Mouse (Mus musculus) telencephalon, adult 2 months (tissue): Measurements from ENCODE around the gene Serpinb6a.
"Not testable (repeated sequence)": the region's sequence is repeated elsewhere in the genome, so short reads cannot be mapped to it uniquely, and the experiment has no call there.

Experiments used
- DNase-seq: peaks from one replicate; pipeline ENCODE4 v3.0.0-alpha.2; 2011; ENCODE audit warnings: low read depth, low spot score

Serpinb6a gene

GRCm38 (mm10) chr13:33989625-33990024 lies 13.0 kb downstream of the Serpinb6a start:
- DNase-seq, result no peak

GRCm38 (mm10) chr13:33966574-33966973 lies 36.0 kb downstream of the Serpinb6a start:
- DNase-seq, result no peak

GRCm38 (mm10) chr13:33966025-33966412 lies 36.6 kb downstream of the Serpinb6a start:
- DNase-seq, result no peak

GRCm38 (mm10) chr13:33965056-33966024 lies 37.3 kb downstream of the Serpinb6a start:
- DNase-seq, result no peak

- DNase-seq, result peak; percentile 74
Measured at GRCm38 (mm10) chr13:33964206-33965046, 38.2 kb downstream of the Serpinb6a start, which contains the start of gene Nqo2. Gene Nqo2 (plus strand): TSS chr13:33964687.

GRCm38 (mm10) chr13:33959771-33960170 lies 42.8 kb downstream of the Serpinb6a start:
- no peak for DNase-seq

GRCm38 (mm10) chr13:33956571-33957421 lies 45.8 kb downstream of the Serpinb6a start:
- no peak for DNase-seq

- no peak for DNase-seq
Measured at GRCm38 (mm10) chr13:33952947-33953346, 49.6 kb downstream of the Serpinb6a start.

GRCm38 (mm10) chr13:33952075-33952449 lies 50.5 kb downstream of the Serpinb6a start:
- DNase-seq, result no peak

- no peak for DNase-seq
Measured at GRCm38 (mm10) chr13:33951308-33952074, 51.1 kb downstream of the Serpinb6a start.

- DNase-seq, result no peak
Measured at GRCm38 (mm10) chr13:33942212-33942779, 60.3 kb downstream of the Serpinb6a start.

- DNase-seq, result no peak
Measured at GRCm38 (mm10) chr13:33941288-33941808, 61.2 kb downstream of the Serpinb6a start.

GRCm38 (mm10) chr13:33937587-33937986 lies 65.0 kb downstream of the Serpinb6a start:
- DNase-seq, result not testable (repeated sequence)

- DNase-seq, result no peak
Measured at GRCm38 (mm10) chr13:33937151-33937550, 65.4 kb downstream of the Serpinb6a start.

GRCm38 (mm10) chr13:33935465-33936181 lies 67.0 kb downstream of the Serpinb6a start:
- peak; percentile 34 for DNase-seq

GRCm38 (mm10) chr13:33934743-33935142 lies 67.9 kb downstream of the Serpinb6a start:
- no peak for DNase-seq

- DNase-seq, result no peak
Measured at GRCm38 (mm10) chr13:33930912-33931311, 71.7 kb downstream of the Serpinb6a start.

- DNase-seq, result no peak
Measured at GRCm38 (mm10) chr13:33930281-33930680, 72.3 kb downstream of the Serpinb6a start.

GRCm38 (mm10) chr13:33921699-33922098 lies 80.9 kb downstream of the Serpinb6a start:
- DNase-seq, result no peak
